Mouse (Mus musculus) embryonic facial prominence, embryonic 14.5 days (tissue): Measurements from ENCODE around the gene Ctxn2. TPM values are rescaled to one million over a fixed set of nuclear protein-coding genes. Genes with fewer than 3 reads are reported as not detected.

Experiments
- ATAC-seq: fragments of 200-750 bp; cut with Nextera tagmentation; 2 replicates; pipeline ENCODE4 v1.8.0; 2017; ENCODE audit warnings: low read depth, moderate number of reproducible peaks, moderate TSS enrichment
- DNase-seq: peaks from one replicate; pipeline ENCODE4 v3.0.0-alpha.2; 2015; ENCODE audit warnings: low spot score
- H3K27ac ChIP-seq: fragments of 300-500 bp; sonication (generic); replicated peaks from 2 replicates; pipeline ENCODE4 v1.5.1; 2014; ENCODE audit warnings: low read depth, mild to moderate bottlenecking, low read length, moderate library complexity
- H3K27me3 ChIP-seq: fragments of 300-500 bp; sonication (generic); replicated peaks from 2 replicates; pipeline ENCODE4 v1.6.1; 2014; ENCODE audit warnings: low read length; ENCODE audit not compliant: control insufficient read depth, insufficient read depth
- H3K36me3 ChIP-seq: fragments of 300-500 bp; sonication (generic); 2 replicates; pipeline ENCODE4 v1.6.1; 2014; ENCODE audit warnings: low read length, mixed read lengths; ENCODE audit not compliant: control insufficient read depth, insufficient read depth
- H3K4me1 ChIP-seq: fragments of 300-500 bp; sonication (generic); 2 replicates; pipeline ENCODE4 v1.6.1; 2014; ENCODE audit warnings: antibody characterized with exemption, low read length; ENCODE audit not compliant: control insufficient read depth, insufficient read depth
- H3K4me2 ChIP-seq: fragments of 300-500 bp; sonication (generic); 2 replicates; pipeline ENCODE4 v1.6.1; 2014; ENCODE audit warnings: low read depth, mild to moderate bottlenecking, low read length, moderate library complexity, mixed read lengths
- H3K4me3 ChIP-seq: fragments of 300-500 bp; sonication (generic); 2 replicates; pipeline ENCODE4 v1.5.1; 2014; ENCODE audit warnings: low read depth, mild to moderate bottlenecking, low read length
- H3K9ac ChIP-seq: fragments of 300-500 bp; sonication (generic); 2 replicates; pipeline ENCODE4 v1.6.1; 2014; ENCODE audit warnings: low read depth, mild to moderate bottlenecking, low read length, moderate library complexity, mixed read lengths
- H3K9me3 ChIP-seq: fragments of 300-500 bp; sonication (generic); 2 replicates; pipeline ENCODE4 v1.6.1; 2016; ENCODE audit warnings: low read length; ENCODE audit not compliant: control insufficient read depth
- WGBS: fragments of 180-500 bp; shearing (Covaris S2); extraction: QIAGEN DNeasy Blood & Tissue Kit; methylation state at CpG from one replicate; pipeline ENCODE4 v1.1.7; 2014; 5-methylcytosine and 5-hydroxymethylcytosine counted together
- polyA plus RNA-seq: library from polyadenylated mRNA; unstranded; fragments of >200 nt; fragmentation: Nextera tagmentation; extraction: Ambion mirVana; gene quantifications from 2 replicates; pipeline ENCODE4 v1.2.1, GENCODE M21; 2014

Ctxn2 gene
- polyA plus RNA-seq, 1 experiment from 2014 or later = not detected

- no peak overlapping the region for H3K4me3 ChIP-seq
- no peaks in the 10 kb centered on the region for H3K36me3 ChIP-seq
- DNase-seq (no peak), ATAC-seq (no peak)
- H3K4me1 ChIP-seq = no peaks in the 10 kb centered on the region
- no peak overlapping the region for H3K9ac ChIP-seq
- no peak overlapping the region for H3K27ac ChIP-seq
- WGBS = 67% methylated on average over 4 of the region's 4 CpGs
- H3K27me3 ChIP-seq = no peaks in the 10 kb centered on the region
- no peak overlapping the region for H3K4me2 ChIP-seq
- H3K9me3 ChIP-seq = no peaks in the 10 kb centered on the region
Measured at GRCm38 (mm10) chr2:125162012-125162470, 25.5 kb downstream of the Ctxn2 start.

- Histone ChIP-seq H3K9me3 (no peaks in the 10 kb centered on the region), H3K4me2 (no peak overlapping the region), H3K36me3 (no peaks in the 10 kb centered on the region), H3K9ac (no peak overlapping the region), H3K4me1 (no peaks in the 10 kb centered on the region), H3K4me3 (no peak overlapping the region), H3K27ac (no peak overlapping the region), H3K27me3 (no peaks in the 10 kb centered on the region)
- WGBS = 76% methylated on average over 7 of the region's 7 CpGs
- ATAC-seq (no peak), DNase-seq (no peak)
Measured at GRCm38 (mm10) chr2:125178225-125178798, 41.8 kb downstream of the Ctxn2 start.

- WGBS = 42% methylated on average over 11 of the region's 11 CpGs
- H3K4me3 ChIP-seq = no peak overlapping the region
- no peak overlapping the region for H3K9ac ChIP-seq
- H3K4me2 ChIP-seq = no peak overlapping the region
- 0 out of 2 replicates have a peak, but pooled peaks cover 5% of the 10 kb centered on the region for H3K27me3 ChIP-seq
- DNase-seq = peak; percentile 58
- H3K27ac ChIP-seq = no peak overlapping the region
- H3K9me3 ChIP-seq = no peaks in the 10 kb centered on the region
- no peaks in the 10 kb centered on the region for H3K4me1 ChIP-seq
- no peaks in the 10 kb centered on the region for H3K36me3 ChIP-seq
- no peak for ATAC-seq
Measured at GRCm38 (mm10) chr2:125187904-125188303, 51.4 kb downstream of the Ctxn2 start.

GRCm38 (mm10) chr2:125189197-125189596, 52.7 kb downstream of the Ctxn2 start:
- WGBS = 2% methylated on average over 2 of the region's 2 CpGs
- H3K27me3 ChIP-seq = 0 out of 2 replicates have a peak, but pooled peaks cover 5% of the 10 kb centered on the region
- DNase-seq (peak; percentile 68), ATAC-seq (peak; percentile 74)
- H3K9me3 ChIP-seq = no peaks in the 10 kb centered on the region
- H3K4me1 ChIP-seq = no peaks in the 10 kb centered on the region
- no peak overlapping the region for H3K9ac ChIP-seq
- no peaks in the 10 kb centered on the region for H3K36me3 ChIP-seq
- no peak overlapping the region for H3K4me3 ChIP-seq
- no peak overlapping the region for H3K27ac ChIP-seq
- H3K4me2 ChIP-seq = no peak overlapping the region

GRCm38 (mm10) chr2:125192905-125193304, 56.4 kb downstream of the Ctxn2 start:
- no peak for DNase-seq
- H3K27ac ChIP-seq = no peak overlapping the region
- ATAC-seq = no peak
- 0 out of 2 replicates have a peak, but pooled peaks cover 5% of the 10 kb centered on the region for H3K27me3 ChIP-seq
- H3K4me3 ChIP-seq = no peak overlapping the region
- no peak overlapping the region for H3K4me2 ChIP-seq
- H3K9ac ChIP-seq = no peak overlapping the region
- no peaks in the 10 kb centered on the region for H3K36me3 ChIP-seq
- no peaks in the 10 kb centered on the region for H3K9me3 ChIP-seq
- H3K4me1 ChIP-seq = no peaks in the 10 kb centered on the region

- ATAC-seq (no peak), DNase-seq (no peak)
- Histone ChIP-seq H3K4me3 (no peak overlapping the region), H3K4me2 (no peak overlapping the region), H3K9ac (no peak overlapping the region), H3K27me3 (no peaks in the 10 kb centered on the region), H3K27ac (no peak overlapping the region), H3K36me3 (no peaks in the 10 kb centered on the region), H3K9me3 (no peaks in the 10 kb centered on the region), H3K4me1 (no peaks in the 10 kb centered on the region)
- 47% methylated on average over 7 of the region's 7 CpGs for WGBS
Measured at GRCm38 (mm10) chr2:125196771-125197170, 60.3 kb downstream of the Ctxn2 start.

Other genes starting within 250 kb of the Ctxn2 start
- gene Slc24a5, start 68.6 kb upstream of the Ctxn2 start, polyA plus RNA-seq = 7.0 and 7.5 TPM in 2 replicates
- 92.6 and 101 TPM in 2 replicates for gene Myef2, start 13.0 kb upstream of the Ctxn2 start, polyA plus RNA-seq
- gene Slc12a1, start 15.8 kb downstream of the Ctxn2 start, polyA plus RNA-seq = not detected in 2 replicates
- 119 and 124 TPM in 2 replicates for gene Dut, start 110.5 kb downstream of the Ctxn2 start, polyA plus RNA-seq